Mouse (Mus musculus) ES-Bruce4 (cell line): ENCODE results near the gene Igfbp3. TPM values are rescaled to one million over a fixed set of nuclear protein-coding genes. Genes with fewer than 3 reads are reported as not detected.
"Not testable (repeated sequence)": the region's sequence is repeated elsewhere in the genome, so short reads cannot be mapped to it uniquely, and the experiment has no call there.

Experiments
- H3K27ac ChIP-seq: 2 replicates; pipeline ENCODE4 v1.5.1; 2012; ENCODE audit warnings: low read length, inconsistent platforms; ENCODE audit not compliant: insufficient read depth
- H3K27me3 ChIP-seq: 2 replicates; pipeline ENCODE4 v1.6.1; 2012; ENCODE audit warnings: mild to moderate bottlenecking, low read length, inconsistent platforms; ENCODE audit not compliant: control insufficient read depth, poor library complexity, insufficient read depth, severe bottlenecking
- H3K36me3 ChIP-seq: 2 replicates; pipeline ENCODE4 v1.6.1; 2012; ENCODE audit warnings: inconsistent platforms, mild to moderate bottlenecking, low read length, moderate library complexity; ENCODE audit not compliant: control insufficient read depth, poor library complexity, insufficient read depth, severe bottlenecking
- H3K4me1 ChIP-seq: one replicate; pipeline ENCODE4 v1.8.1; 2011; ENCODE audit warnings: low read length; ENCODE audit not compliant: control insufficient read depth, insufficient read depth
- H3K4me3 ChIP-seq: 2 replicates; pipeline ENCODE4 v1.5.1; 2011; ENCODE audit warnings: low read depth, mild to moderate bottlenecking, low read length
- H3K9ac ChIP-seq: 2 replicates; pipeline ENCODE4 v1.6.1; 2012; ENCODE audit warnings: low read depth, mild to moderate bottlenecking, inconsistent platforms; ENCODE audit not compliant: poor library complexity, severe bottlenecking
- H3K9me3 ChIP-seq: replicated peaks from 2 replicates; pipeline ENCODE4 v1.6.1; 2012; ENCODE audit warnings: mild to moderate bottlenecking, low read length, inconsistent platforms; ENCODE audit not compliant: control insufficient read depth, poor library complexity, insufficient read depth, severe bottlenecking
- CTCF ChIP-seq: IDR thresholded peaks from one replicate; pipeline ENCODE4 v1.8.1; 2011; ENCODE audit warnings: low read depth, low read length
- EP300 ChIP-seq: IDR thresholded peaks from 2 replicates; pipeline ENCODE4 v1.6.1; 2011; ENCODE audit warnings: low read depth, low read length; ENCODE audit not compliant: insufficient read depth
- POLR2A ChIP-seq: IDR thresholded peaks from one replicate; pipeline ENCODE4 v1.8.1; 2011; ENCODE audit warnings: low read length; ENCODE audit not compliant: insufficient read depth
- polyA plus RNA-seq: library from polyadenylated mRNA; stranded (reverse); fragments of >200 nt; gene quantifications from 2 replicates; pipeline ENCODE4 v1.2.4, GENCODE M21; 2011; ENCODE audit warnings: low read depth; ENCODE audit not compliant: missing spikeins, insufficient read depth, insufficient read length

The Igfbp3 gene
- polyA plus RNA-seq, 1 experiment: 168 TPM

DNA sequence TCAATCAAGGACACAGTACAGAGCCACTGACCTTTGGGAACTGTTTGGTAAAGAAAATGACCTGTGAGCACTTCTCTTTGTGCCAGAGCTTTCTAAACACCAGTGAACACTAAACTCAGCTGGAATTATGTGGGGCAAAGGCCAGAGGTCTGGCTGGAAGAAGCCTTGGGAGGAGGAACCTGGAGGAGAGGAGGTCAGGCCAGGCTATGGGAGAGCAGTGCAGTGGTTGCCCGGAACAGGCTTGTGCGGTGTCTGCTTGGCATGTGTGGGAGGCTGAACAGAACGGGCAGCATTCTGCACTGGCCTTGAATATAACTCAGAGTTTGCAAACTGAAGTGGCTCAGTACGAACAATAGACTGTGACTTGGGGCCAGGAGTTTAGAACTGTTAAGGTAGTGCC, 16.3 kb upstream of the Igfbp3 start:
- Histone ChIP-seq H3K27ac (no peak overlapping the region), H3K4me3 (no peak overlapping the region), H3K9ac (no peak overlapping the region), H3K4me1 (no peaks in the 10 kb centered on the region), H3K36me3 (no peaks in the 10 kb centered on the region), H3K9me3 (no peaks in the 10 kb centered on the region), H3K27me3 (no peaks in the 10 kb centered on the region)
- TF ChIP-seq CTCF (no peak), POLR2A (no peak), EP300 (no peak)

DNA sequence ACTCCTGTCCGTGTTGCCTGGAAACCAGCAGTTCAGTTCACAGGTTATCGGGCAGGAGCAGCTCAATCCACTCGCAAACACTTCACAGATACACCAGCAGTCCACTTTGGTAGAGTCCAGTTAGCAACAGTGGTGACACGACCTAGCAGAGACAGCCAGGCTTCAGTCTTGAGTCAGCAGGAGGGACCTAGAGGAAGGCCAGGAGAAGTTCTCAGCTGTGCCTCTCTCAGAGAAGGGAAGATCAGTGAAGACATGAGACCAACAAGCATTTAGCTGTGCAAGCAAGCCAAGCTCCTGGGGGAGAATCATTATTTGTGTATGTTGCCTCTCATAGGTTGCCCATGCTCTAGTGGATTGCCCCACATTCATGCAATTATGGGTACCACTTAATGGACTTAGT, 14.4 kb upstream of the Igfbp3 start:
- no peak overlapping the region for H3K27ac ChIP-seq
- H3K9me3 ChIP-seq: no peaks in the 10 kb centered on the region
- no peaks in the 10 kb centered on the region for H3K4me1 ChIP-seq
- H3K9ac ChIP-seq: no peak overlapping the region
- H3K36me3 ChIP-seq: no peaks in the 10 kb centered on the region
- H3K4me3 ChIP-seq: no peak overlapping the region
- TF ChIP-seq EP300 (no peak), POLR2A (no peak), CTCF (no peak)
- no peaks in the 10 kb centered on the region for H3K27me3 ChIP-seq

DNA sequence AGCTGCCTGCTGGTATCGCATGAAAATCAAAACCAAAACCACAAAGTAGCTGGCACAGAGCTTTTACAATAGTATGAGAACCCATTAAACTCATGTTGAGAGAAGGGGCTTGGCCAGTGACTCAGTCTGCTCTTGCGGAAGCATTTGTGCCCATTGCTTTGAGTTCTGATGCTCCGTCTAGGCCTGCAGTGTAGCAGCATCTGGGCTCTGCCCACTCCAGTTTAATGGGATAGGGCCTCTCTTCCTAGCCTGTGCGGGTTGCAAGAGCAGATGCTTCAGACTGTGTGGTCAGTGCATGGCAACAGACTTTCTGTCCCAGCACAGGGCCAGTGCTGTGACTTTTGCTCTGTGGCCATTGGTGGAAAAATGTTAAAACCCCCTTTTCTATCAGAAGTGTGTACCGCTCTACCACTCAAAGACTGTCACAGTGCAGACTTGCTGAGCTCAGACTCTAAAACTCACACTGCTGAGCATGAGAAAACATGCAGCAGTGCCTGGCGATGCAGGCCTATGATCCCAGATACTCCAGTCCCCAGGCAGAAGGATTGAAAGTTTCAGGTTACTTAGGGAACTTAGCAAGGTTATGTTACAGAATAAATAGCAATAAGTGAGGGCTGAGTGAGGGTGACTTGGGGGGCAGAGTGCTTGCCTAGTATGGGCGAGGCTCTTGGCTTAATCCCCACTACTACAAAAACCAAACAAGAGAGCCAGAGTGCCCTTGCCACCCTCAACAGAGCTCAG, 13.3 kb upstream of the Igfbp3 start:
- TF ChIP-seq EP300 (no peak), POLR2A (no peak), CTCF (no peak)
- H3K9me3 ChIP-seq: no peaks in the 10 kb centered on the region
- no peak overlapping the region for H3K27ac ChIP-seq
- H3K9ac ChIP-seq: no peak overlapping the region
- no peaks in the 10 kb centered on the region for H3K4me1 ChIP-seq
- no peaks in the 10 kb centered on the region for H3K36me3 ChIP-seq
- H3K27me3 ChIP-seq: no peaks in the 10 kb centered on the region
- no peak overlapping the region for H3K4me3 ChIP-seq

DNA sequence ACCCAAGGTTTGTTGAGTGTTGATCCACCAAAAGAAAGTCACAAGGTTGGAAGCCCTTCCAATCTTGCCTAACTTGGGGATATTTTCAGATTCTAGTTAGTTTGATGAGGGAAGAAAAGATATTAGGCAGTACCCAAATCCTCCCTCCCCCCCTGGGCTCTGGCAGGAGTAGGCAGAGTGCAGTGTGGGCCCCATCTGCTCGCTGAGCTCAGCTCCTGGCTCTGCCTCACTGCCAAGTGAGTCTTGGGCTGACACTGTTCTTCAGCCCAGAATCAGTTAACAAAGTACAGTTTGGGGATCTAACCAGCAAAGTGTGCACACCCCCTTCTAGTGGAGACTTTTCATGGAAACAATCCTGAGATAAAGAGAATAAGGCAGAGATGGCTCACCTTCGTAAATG, 12.5 kb upstream of the Igfbp3 start:
- TF ChIP-seq CTCF: no peak
- no peak for TF ChIP-seq POLR2A
- TF ChIP-seq EP300: no peak
- no peak overlapping the region for H3K27ac ChIP-seq
- no peak overlapping the region for H3K9ac ChIP-seq
- H3K4me3 ChIP-seq: no peak overlapping the region
- H3K9me3 ChIP-seq: no peaks in the 10 kb centered on the region
- H3K27me3 ChIP-seq: no peaks in the 10 kb centered on the region
- no peaks in the 10 kb centered on the region for H3K4me1 ChIP-seq
- H3K36me3 ChIP-seq: no peaks in the 10 kb centered on the region

DNA sequence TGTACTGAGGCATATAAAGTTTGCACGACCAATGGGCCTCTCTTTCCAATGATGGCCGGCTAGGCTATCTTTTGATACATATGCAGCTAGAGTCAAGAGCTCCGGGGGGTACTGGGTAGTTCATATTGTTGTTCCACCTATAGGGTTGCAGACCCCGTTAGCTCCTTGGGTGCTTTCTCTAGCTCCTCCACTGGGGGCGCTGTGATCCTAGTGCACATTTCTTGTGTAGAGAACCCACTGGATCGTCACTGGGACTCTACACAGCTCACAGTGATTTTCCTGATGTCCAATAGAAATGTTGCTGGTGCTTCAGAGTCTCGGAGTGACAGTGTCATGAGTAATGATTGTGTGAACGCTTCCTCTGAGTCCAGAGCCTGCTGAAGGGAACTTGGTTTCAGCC, 8.1 kb upstream of the Igfbp3 start:
- H3K4me3 ChIP-seq, H3K27me3 ChIP-seq, H3K36me3 ChIP-seq, H3K4me1 ChIP-seq, H3K9me3 ChIP-seq, H3K27ac ChIP-seq, H3K9ac ChIP-seq: not testable (repeated sequence)
- TF ChIP-seq CTCF: peak; percentile 28

DNA sequence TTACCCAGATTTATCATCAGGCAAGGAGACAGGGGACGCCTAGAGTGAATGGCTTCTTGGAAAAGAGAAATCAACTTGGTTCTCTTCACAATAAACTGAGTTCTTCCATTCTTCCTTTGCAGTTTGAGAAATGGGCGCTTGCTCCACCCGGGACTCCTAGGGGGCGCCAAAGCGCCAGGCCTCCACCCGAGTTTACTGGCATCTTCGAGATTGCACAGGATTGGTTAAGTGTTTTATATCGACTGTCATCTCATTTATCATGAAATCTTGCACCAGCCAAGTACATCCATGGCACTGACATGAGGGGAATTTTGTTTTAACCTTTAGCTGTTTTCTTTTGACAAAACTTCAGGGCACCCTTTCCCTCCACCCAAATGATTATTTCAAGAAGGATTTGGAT, 2.0 kb upstream of the Igfbp3 start:
- Histone ChIP-seq H3K4me1 (no peaks in the 10 kb centered on the region), H3K27ac (no peak overlapping the region), H3K27me3 (no peaks in the 10 kb centered on the region; the same call in 1 of the 2 replicates), H3K9me3 (no peaks in the 10 kb centered on the region), H3K36me3 (no peaks in the 10 kb centered on the region), H3K9ac (no peak overlapping the region), H3K4me3 (no peak overlapping the region)
- TF ChIP-seq EP300 (no peak), CTCF (peak; percentile 68)
